Comparison of ENCODE assay signal across 23 mouse cellular contexts in the genomic region with DNA sequence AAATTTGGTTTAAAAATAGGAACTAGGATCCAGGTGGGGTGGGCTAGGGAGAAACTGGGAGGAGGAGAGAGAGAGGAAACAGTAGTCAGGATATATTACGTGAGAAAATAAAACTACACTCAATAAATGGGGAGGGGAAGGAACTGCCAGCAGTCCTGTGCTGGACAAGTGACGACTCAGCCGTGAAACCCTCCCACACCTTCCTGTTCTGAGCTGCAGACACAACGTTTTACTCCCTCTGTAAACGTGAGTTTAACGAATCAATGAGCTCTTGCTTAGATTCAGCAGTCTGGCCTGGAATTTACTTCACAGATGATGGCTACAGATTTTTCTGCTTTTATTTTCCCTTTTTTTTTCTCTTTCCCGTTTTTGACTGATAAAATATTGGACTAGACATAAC. TPM values are rescaled to one million over a fixed set of nuclear protein-coding genes. Genes with fewer than 3 reads are reported as not detected.
A peak's percentile ranks its signal among the peaks of the same experiment; 100 is the strongest.
DNase-seq lines count a peak whose midpoint lies in the region; ATAC-seq lines count a peak whose summit lies in the region.
"Had no signal": no experiment of that assay in that cellular context is flagged by ENCODE, and none has a peak within 500 bp of the region (broad histone marks: within the 10 kb centered on the region; RNA-seq: fewer than 3 reads in every experiment).

No protein-coding gene starts in this region.

- H3K4me3 ChIP-seq in heart, embryonic 14.5 days (ENCODE audit: control insufficient read depth in 1 of 2, insufficient read depth in 1 of 2, low read depth in 1 of 2, low read length in 2 of 2) = no peak overlapping the region
- H3K4me3 ChIP-seq: embryonic facial prominence, embryonic 10.5 days; forebrain, embryonic 13.5 days; heart, embryonic 12.5 days; hindbrain, embryonic 13.5 days; midbrain, embryonic 10.5 days; neural tube, embryonic 13.5 days had no signal

- ATAC-seq in heart, embryonic 14.5 days (ENCODE audit: insufficient number of reproducible peaks, insufficient read depth, low FRiP score, low read depth) = no peak
- peak; percentile 72 for ATAC-seq in common myeloid progenitor, adult 5-6 weeks (replicated peaks; ENCODE audit: low read depth, poor library complexity, severe bottlenecking)
- ATAC-seq: forebrain, embryonic 13.5 days had no signal

- no peak overlapping the region for H3K27ac ChIP-seq in heart, embryonic 14.5 days (replicated peaks in 1 of 2; ENCODE audit: control insufficient read depth in 1 of 2, insufficient read depth in 1 of 2, low read depth in 2 of 2, low read length in 2 of 2)
- H3K27ac ChIP-seq: embryonic facial prominence, embryonic 10.5 days; forebrain, embryonic 13.5 days; hindbrain, embryonic 13.5 days; midbrain, embryonic 10.5 days; neural tube, embryonic 13.5 days; stomach, postnatal 0 days had no signal

- H3K27me3 ChIP-seq in heart, embryonic 14.5 days (ENCODE audit: control insufficient read depth, insufficient read depth, low read length) = no peaks in the 10 kb centered on the region
- no peaks in the 10 kb centered on the region for H3K27me3 ChIP-seq in splenic B cell, adult 2 months (ENCODE audit: control insufficient read depth, insufficient read depth, low read length, poor library complexity, severe bottlenecking)
- H3K27me3 ChIP-seq: forebrain, embryonic 13.5 days; heart, embryonic 12.5 days; hindbrain, embryonic 13.5 days; neural tube, embryonic 13.5 days had no signal

- intact Hi-C loops in heart, postnatal 36 days (cut with DNase I) = no loop called here

- H3K4me1 ChIP-seq in heart, embryonic 14.5 days (ENCODE audit: control insufficient read depth in 2 of 2, insufficient read depth in 2 of 2, low read length in 2 of 2) = no peaks in the 10 kb centered on the region
- H3K4me1 ChIP-seq: embryonic facial prominence, embryonic 10.5 days; forebrain, embryonic 13.5 days; hindbrain, embryonic 13.5 days; midbrain, embryonic 10.5 days; neural tube, embryonic 13.5 days had no signal

- 38% methylated on average over 7 of the region's 7 CpGs for WGBS in heart, embryonic 14.5 days

- no peaks in the 10 kb centered on the region for H3K9me3 ChIP-seq in heart, embryonic 14.5 days (ENCODE audit: control insufficient read depth, low read length)
- H3K9me3 ChIP-seq: embryonic facial prominence, embryonic 10.5 days; forebrain, embryonic 13.5 days; heart, embryonic 12.5 days; hindbrain, embryonic 13.5 days; midbrain, embryonic 10.5 days; neural tube, embryonic 13.5 days had no signal

- peak overlapping the region; percentile 16; the same call in 1 of the 2 replicates for H3K4me2 ChIP-seq in heart, embryonic 14.5 days (ENCODE audit: low read length)
- H3K4me2 ChIP-seq: forebrain, embryonic 13.5 days; heart, embryonic 12.5 days; hindbrain, embryonic 13.5 days; neural tube, embryonic 13.5 days had no signal

- no peak for DNase-seq in heart, postnatal 36 days
- DNase-seq in kidney, postnatal 4 days = peak; percentile 44 to 54
- no peak for DNase-seq in kidney, adult 18-20 months
- peak; percentile 45 for DNase-seq in splenic B cell, adult 2 months (ENCODE audit: low read depth, low spot score)
- DNase-seq in right cerebral cortex, postnatal 25 days = no peak
- DNase-seq: cerebellum, adult 11 months; cerebellum, postnatal 36 days; gastrocnemius, postnatal 36 days; layer of hippocampus, postnatal 36 days; lung, postnatal 10 days; right cerebral cortex, postnatal 14 days; thymus, postnatal 14 days had no signal

- no peaks in the 10 kb centered on the region for H3K36me3 ChIP-seq in heart, embryonic 14.5 days (ENCODE audit: control insufficient read depth, insufficient read depth, low read length)
- no peaks in the 10 kb centered on the region for H3K36me3 ChIP-seq in splenic B cell, adult 2 months (ENCODE audit: control insufficient read depth, insufficient read depth, low read length, poor library complexity, severe bottlenecking)
- H3K36me3 ChIP-seq: embryonic facial prominence, embryonic 10.5 days; heart, embryonic 12.5 days; hindbrain, embryonic 13.5 days; midbrain, embryonic 10.5 days; neural tube, embryonic 13.5 days had no signal

- no peak overlapping the region for H3K9ac ChIP-seq in heart, embryonic 14.5 days (ENCODE audit: low read length)
- H3K9ac ChIP-seq: forebrain, embryonic 13.5 days; heart, embryonic 12.5 days; hindbrain, embryonic 13.5 days; neural tube, embryonic 13.5 days had no signal

RNA-seq across cellular contexts. Expression of gene Musk, which starts 18.8 kb away (rescaled TPM):
- polyA plus RNA-seq in heart, embryonic 14.5 days (2014; fragmentation: Nextera tagmentation; extraction: Ambion mirVana) = not detected in 2 replicates
- total RNA-seq in heart, postnatal 36 days (2021) = under 1 TPM; 0.69 to 0.92 TPM
- not detected in 2 replicates for total RNA-seq in common myeloid progenitor, adult 5-6 weeks (2017)
- total RNA-seq: ES-E14; liver, adult 2 months had no signal
- polyA plus RNA-seq: forebrain, embryonic 13.5 days; liver, adult 2 months had no signal

Comparison
In these comparisons a context has a peak if more than half of its experiments do, and no peak if none do; other contexts are left out.
1. DNase-seq: peak in kidney, postnatal 4 days (2 of 2) and splenic B cell, adult 2 months (single experiment); none in heart, postnatal 36 days (0 of 2), kidney, adult 18-20 months (single experiment) and right cerebral cortex, postnatal 25 days (single experiment).